Mouse (Mus musculus) gastrocnemius, postnatal 4 days (tissue): Measurements from ENCODE around the gene Ccdc32. TPM values are rescaled to one million over a fixed set of nuclear protein-coding genes. Genes with fewer than 3 reads are reported as not detected.
"Not testable (repeated sequence)": the region's sequence is repeated elsewhere in the genome, so short reads cannot be mapped to it uniquely, and the experiment has no call there.

Source experiments
- DNase-seq, 2 experiments: peaks; one replicate each; pipeline ENCODE4 v3.0.0; 2021 to 2022; ENCODE audit warnings: low spot score in 2 of 2, mixed read lengths in 2 of 2
- total RNA-seq, 2 experiments: library from RNA; stranded (reverse); gene quantifications; 2 replicates each; pipeline ENCODE4 v1.2.3; 2021

Gene Ccdc32
- total RNA-seq, 2 experiments from 2014 or later: 11.2 to 12.9 TPM

- not testable (repeated sequence) for DNase-seq
Observed at GRCm38 (mm10) chr2:119016312-119016711, 12.9 kb downstream of the Ccdc32 start.

GRCm38 (mm10) chr2:119015604-119016180 is 13.5 kb downstream of the Ccdc32 start:
- DNase-seq: peak in 1 of 2 experiments; percentile 23

GRCm38 (mm10) chr2:119014989-119015388 is 14.2 kb downstream of the Ccdc32 start:
- no peak for DNase-seq

- DNase-seq: no peak
Observed at GRCm38 (mm10) chr2:119009376-119009775, 19.8 kb downstream of the Ccdc32 start.

- no peak for DNase-seq
Observed at GRCm38 (mm10) chr2:119006886-119007285, 22.3 kb downstream of the Ccdc32 start.

- DNase-seq: no peak
Observed at GRCm38 (mm10) chr2:118999025-118999639, 30.1 kb downstream of the Ccdc32 start.

GRCm38 (mm10) chr2:118998115-118998866 is 30.9 kb downstream of the Ccdc32 start:
- DNase-seq: no peak

- no peak for DNase-seq
Observed at GRCm38 (mm10) chr2:118996798-118997105, 32.4 kb downstream of the Ccdc32 start.

- no peak for DNase-seq
Observed at GRCm38 (mm10) chr2:118995919-118996797, 33.0 kb downstream of the Ccdc32 start.

GRCm38 (mm10) chr2:118995490-118995889 is 33.7 kb downstream of the Ccdc32 start:
- no peak for DNase-seq

GRCm38 (mm10) chr2:118983812-118984211 is 45.4 kb downstream of the Ccdc32 start:
- DNase-seq: no peak

GRCm38 (mm10) chr2:118980841-118981240 is 48.4 kb downstream of the Ccdc32 start:
- no peak for DNase-seq

- DNase-seq: no peak
Observed at GRCm38 (mm10) chr2:118978064-118978463, 51.1 kb downstream of the Ccdc32 start.

GRCm38 (mm10) chr2:118976941-118977340 is 52.3 kb downstream of the Ccdc32 start:
- DNase-seq: no peak

GRCm38 (mm10) chr2:118976282-118976929 is 52.8 kb downstream of the Ccdc32 start:
- DNase-seq: peak; percentile 77 to 87

GRCm38 (mm10) chr2:118975855-118976254 is 53.3 kb downstream of the Ccdc32 start:
- no peak for DNase-seq

GRCm38 (mm10) chr2:118972687-118973376 is 56.4 kb downstream of the Ccdc32 start:
- DNase-seq: peak; percentile 79 to 84

GRCm38 (mm10) chr2:118972048-118972447 is 57.1 kb downstream of the Ccdc32 start:
- DNase-seq: no peak

GRCm38 (mm10) chr2:118969585-118970147 is 59.5 kb downstream of the Ccdc32 start:
- DNase-seq: no peak
